Mouse (Mus musculus) right cerebral cortex, adult 2 months (tissue): ENCODE measurements around the gene Fam53b.
A peak's percentile ranks its signal among the peaks of the same experiment; 100 is the strongest.

Source experiments
- DNase-seq, 2 experiments: peaks; one replicate each; pipeline ENCODE4 v3.0.0; 2021 to 2022; ENCODE audit warnings: low spot score in 2 of 2

The Fam53b gene

DNA sequence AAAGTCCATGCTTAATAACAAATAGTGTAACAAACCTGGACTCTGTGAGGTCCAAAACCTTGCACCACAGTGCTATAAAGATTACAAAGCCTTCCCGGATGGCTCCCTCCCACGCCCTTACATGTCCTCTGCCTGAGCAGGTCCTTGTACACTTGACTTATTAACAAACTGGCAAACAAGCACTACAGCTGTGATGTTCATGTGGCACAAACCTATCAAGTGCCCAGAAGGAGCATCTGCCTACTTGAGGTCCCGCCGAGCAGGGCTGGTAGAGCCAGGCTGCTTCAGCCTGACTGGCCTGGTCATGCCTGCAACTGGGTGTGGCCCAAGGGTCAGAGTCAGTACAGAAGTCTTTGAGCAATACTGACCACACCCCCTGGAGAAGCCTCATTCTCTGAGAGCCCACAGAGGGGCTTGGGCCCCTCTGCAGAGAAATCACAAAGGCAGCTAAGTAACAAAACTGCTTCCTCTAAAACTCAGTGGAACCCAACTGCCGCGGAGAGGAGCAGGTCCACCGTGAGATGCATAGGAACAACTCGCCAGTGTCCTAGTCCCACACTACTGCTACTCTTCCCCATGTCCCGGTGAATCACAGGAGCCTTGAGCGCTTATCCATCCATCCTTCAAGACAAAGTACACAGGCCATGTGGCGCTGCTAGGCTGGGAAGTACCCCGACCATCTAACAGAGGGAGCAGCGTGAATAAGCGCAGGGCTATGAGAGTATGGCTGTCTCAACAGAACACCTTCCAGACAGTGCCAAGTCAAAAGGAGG is 23.1 kb downstream of the Fam53b start:
- DNase-seq = no peak

DNA sequence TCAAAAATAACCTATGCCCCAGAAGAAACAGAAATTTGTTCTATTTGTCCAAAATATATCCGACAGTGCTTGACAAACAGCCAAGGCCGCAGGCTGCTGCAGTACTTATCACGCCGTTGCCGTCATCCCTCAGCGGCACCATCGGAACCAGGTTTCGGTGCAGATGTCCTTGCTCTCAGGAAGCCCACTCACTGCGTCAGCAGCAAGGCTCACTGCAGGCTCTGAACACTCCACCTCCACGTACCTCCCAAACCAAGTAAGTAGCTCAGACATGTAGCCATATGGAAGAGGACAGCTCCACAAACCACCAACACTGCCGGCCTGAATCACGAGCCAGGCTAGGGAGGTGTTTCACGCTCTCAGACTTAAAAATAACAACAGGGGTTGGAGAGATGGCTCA is 24.9 kb downstream of the Fam53b start:
- DNase-seq = peak; percentile 87 to 92

DNA sequence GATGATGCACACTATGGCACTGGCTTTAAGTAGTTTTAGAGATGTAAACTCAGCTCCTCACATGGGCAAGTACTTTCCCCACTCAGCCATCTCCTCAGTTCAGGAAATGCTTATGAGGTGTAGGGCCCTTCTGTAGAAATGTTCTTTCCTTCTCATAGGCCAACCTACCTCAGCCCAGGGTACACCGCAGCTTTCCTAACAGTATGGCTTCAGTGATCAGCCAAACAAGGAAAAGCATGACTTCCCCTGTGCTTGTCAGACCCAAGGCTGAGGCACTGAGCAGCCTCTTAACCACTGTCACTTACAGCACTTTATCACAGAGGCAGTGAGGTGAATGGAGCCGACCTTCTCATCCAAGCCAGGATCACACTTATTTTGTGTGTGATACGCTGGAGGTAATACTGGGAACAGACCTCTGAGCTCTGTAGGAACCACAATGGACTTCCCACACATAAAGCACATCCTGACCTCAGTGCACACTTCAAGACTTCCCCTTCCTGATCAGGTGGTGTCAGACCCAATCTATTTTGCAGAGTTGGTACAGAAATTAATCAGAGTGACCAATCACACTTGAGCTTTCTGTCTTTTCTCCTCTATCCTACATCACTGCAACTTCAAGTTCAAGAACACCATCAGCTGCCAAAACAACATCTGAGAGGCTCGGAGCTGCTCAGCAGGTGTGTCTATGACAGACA is 26.0 kb downstream of the Fam53b start:
- no peak for DNase-seq

DNA sequence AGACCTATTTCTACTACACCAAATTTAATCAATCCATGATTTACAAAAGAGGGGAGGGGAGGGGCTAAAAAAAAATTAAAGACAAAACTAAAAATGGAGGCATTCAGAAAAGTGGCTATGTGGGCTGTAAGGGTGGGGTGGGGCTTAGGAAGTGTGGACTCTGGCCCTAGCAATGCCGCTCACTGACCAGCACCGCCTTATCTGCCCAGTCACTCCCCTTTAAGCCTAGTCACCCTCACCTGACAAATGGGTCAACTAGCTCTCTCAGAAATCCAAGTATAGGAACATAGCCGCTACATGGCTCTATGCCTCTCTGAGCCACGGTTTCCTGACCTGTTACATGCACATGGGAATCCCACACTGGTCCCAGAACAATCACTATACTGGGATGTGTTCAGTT is 26.7 kb downstream of the Fam53b start:
- no peak for DNase-seq

DNA sequence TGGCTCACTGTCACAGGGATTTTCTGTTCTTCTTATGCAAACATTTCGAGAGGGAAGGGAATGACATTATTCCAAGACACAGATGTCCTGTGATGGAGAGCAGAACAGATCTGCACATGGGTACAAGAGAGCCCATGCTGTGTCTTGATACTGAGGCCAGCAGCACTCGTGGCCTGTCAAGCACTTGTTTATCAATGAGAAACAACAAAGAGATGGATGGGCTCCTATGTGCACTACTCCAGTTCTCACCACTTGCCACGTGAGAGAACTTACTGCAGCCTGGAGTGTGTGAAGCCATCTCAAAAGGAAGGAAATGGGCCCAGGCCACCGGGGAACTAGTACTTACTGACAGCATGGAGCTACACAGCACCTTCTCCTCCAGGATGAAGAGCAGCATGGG is 27.2 kb downstream of the Fam53b start:
- DNase-seq = no peak

DNA sequence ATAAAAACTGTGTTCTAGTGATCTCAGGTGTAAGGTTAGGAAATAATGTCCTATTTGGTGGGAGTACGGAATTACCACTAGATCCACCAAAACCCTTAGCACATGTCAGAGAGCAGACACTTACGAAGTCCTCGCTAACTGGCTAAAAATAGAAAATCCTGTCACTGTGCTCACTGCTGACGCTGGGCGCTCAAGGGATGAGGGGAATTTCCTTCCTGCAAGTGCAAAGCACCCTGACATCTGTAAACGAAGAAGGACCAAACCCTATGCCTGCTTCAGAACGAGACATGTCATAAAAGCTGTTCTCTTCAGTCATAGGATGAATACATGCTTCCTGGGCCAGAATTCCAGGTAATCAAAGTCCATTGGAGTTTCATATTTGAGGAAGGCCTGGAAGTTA is 27.7 kb downstream of the Fam53b start:
- DNase-seq = no peak

DNA sequence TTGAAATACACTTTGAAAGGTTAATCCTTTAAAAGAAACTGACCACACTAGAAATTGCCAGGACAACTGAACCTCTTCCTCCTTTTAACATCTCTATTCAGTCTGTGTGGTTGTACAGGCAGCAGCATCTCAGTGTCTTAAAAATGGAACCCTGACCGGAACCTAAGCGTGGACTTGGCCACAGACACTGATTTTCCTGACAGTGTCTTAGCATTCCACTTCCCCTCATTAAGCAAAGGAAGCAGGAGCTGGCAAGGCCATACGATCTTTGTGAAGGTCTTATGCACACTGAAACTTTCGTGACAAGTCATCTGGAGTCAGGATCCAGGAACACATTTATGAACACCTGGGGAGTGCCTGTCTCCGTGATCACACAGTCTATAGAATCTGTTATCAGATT is 29.6 kb downstream of the Fam53b start:
- DNase-seq = no peak

DNA sequence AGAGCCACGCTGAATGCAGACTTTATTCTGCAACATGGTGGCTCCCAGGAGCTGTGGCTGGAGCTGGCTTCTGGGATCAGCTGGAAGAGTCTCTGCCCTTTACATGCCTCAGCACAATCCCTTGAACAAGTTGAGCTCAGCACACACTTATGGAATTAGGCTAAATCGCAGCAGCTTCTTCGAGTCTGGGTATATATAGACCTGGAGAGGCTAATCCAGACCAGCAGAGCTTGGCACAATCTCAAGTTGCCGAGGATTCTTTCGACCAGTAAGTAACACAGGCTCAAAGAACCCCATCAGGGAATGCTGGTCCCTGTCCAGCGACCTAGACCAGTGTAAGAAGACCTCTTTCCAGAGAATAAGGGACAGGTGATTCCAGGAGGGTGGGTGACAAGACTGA is 31.8 kb downstream of the Fam53b start:
- no peak for DNase-seq

DNA sequence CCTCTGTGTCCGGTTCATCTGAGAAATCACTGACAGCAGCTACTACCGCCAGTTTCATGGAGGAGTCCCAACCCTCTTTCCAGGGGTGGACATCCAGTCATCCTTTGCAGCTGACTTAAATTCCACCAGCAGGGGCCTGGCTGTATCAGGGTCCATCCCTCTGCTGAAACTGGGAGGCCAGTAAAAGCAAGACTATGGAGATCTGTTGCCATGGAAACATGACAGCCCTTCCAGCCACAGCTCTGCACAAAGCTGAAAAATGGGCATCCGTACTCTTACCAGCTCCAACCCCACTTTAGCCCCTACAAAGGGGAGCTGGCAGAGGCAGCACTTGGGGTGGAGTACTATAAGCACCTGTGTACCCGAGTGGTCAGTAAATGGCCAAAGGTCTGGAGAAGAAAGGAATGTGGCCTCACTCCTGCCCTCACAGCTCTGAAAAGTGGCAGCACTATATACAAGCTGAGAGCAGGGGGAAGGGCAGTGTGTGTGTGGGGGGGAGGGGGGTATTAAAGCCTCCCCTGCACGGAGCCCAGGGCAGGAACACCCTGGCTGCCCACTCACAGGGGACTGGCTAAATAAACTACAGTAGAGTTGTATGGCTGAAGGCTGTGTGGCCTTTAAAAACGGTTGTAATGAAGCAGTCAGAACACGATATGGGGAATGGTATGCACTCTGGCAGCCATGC is 32.4 kb downstream of the Fam53b start:
- DNase-seq = no peak

DNA sequence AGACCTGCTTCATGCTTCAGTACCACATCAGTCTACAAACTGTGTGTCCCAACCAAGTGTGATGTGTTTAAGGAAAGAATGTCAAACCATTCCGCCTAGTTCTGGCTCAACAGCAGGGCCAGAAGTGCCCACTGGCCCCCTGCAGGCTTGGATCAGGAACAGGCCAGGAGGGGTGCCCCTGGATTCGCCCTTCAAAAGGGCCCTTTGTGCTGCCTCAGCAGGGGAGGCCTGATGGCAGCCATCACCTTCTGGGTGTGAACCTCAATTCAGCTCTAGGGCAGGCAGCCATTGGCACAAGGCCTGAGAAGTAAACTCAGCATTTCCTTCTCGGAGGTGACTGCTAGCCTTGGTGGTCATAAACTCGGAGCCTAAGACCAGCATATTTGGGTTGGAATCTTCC is 33.1 kb downstream of the Fam53b start:
- DNase-seq = no peak

DNA sequence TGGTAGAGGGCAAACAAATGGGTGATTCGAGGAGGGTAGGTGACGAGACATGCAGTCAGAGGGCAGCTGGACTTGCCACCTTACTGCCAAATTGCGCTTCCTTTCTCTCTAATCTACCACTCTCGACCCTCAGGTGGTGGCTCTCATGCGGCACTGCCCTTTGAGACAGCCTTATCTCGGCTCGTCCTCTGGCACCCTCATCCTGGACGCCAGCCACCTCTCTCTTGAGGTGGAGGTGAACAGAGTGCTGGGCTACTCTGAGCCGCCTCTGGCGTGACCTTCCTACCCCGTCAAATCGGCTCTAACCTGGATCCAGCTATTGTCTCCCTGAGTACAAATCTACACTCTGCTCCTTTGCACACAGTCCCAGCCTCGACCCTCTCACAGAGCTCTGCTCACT is 35.1 kb downstream of the Fam53b start:
- no peak for DNase-seq

DNA sequence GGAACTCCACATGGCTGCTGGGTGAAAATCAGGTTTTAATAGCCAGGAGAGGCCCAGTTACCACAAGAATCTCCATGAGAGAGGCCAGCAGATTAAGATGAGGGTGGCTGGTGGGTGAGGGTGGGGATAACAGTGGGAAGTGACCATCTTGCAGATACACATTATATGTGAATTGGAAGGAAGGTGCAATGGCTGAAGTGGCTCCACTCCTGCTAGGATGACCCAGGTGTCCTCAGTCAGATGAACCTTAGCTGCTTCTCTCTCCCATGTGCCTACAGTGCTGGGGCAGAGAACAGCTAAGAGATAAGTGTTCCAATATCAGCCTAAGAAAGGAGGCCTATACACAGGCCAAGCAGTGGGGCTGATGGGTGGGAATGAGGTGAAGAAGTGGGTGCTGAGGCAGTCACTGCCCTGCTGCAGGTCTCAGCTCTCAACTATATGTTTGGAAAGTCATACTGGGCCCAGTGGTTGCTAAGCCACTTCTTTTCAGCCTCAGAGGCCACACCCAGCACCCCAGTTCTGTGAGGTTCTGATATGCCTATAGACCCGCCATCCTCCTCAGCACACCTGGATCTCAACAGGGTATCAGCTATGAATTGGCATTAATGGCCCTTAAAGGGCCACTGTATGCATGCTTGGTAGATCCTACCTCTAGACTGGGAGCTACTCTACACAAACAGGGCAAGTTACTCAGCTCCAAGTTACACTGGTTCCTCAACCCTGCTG is 35.8 kb downstream of the Fam53b start:
- DNase-seq = no peak

DNA sequence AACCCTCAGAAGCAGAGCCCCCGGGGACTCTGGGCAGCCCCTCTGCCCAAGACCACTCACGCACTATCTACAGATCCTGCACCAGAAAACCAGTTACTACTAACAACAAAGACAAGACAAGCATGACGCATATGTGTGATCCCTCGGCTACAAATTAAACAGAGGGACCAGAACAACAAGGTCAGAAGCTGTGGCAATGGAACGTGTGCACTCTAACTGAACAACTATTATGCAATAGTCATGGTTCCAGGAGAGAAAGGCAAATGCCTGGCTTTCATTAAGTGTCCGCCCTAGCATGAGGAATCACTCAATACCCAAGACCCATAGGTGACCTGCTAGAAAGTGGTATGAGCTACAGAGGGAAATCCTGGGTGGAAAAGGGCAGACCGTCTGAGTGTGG is 36.6 kb downstream of the Fam53b start:
- DNase-seq = no peak

DNA sequence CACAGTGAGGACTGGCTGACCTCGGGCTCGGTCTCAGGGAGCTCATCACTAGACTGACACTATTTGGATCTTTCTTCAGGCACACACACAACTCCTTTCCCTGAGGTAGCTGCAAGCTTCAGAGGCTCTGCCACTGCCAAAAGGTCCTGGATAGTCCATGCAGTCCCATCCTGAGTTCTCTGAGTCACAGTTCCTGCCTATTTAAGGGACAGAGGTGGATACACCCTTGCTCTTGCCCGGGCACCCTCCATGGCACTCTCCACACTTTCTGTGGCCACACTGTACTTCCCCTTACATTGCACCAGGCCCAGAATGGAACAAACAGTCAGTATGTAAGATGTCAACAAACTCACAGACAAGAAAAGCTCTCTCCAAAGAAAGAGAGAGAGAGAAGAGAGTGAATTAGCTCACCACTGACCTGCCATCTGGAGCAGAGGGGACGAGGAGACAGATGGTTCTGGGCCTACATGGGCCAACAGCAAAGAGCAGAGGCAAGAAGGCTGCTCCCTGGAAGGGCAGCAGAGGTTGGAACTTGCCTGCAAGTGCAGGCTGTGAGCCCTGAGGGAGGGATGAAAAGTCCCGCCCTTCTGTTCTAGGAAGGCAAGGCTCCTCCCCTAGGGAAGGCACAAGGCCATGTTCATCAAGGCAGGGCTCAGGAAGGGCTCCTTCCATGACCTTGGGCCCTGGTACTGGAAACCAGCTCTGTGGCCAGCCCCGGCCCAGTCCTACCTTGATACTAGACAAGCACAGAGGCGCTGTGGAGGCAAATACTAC is 37.2 kb downstream of the Fam53b start:
- DNase-seq = no peak

DNA sequence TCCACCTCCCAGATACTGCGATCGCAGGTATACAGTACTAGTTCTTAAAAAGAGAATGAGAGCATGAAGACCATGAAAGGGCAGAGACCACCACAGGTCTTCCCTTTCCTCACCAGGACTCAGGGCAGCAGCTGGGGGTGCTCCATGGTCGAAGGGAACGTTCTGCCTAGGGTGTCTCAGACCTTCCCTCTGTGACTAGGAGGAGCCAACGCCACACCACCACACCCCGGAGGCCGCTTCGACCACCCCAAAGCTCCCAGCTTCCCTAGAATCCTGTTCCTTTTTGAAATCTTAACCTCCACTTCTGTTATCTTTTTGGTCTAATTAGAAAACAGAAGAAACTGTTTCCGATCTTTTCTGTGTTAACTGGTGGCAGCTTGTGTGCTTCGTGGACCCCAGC is 37.8 kb downstream of the Fam53b start:
- no peak for DNase-seq

DNA sequence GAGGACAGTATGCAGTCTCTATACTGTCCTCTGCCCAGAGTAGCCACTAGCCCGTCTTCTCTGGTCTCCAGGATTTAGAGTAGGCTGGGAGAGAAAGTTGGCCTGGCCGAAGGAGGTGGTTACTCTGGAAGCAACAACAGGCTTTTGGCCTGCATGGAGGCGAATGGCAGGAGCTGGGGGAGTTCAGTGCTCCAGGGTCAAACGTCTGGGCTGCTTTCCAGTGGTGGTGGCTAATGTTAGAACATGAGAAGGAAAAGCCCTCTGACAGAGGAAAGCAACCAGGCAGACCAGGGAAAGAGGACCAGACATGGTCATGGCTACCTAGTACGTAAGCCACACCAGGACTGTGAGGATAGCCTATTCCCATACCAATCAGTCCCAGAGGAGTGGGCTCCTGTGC is 38.4 kb downstream of the Fam53b start:
- no peak for DNase-seq

DNA sequence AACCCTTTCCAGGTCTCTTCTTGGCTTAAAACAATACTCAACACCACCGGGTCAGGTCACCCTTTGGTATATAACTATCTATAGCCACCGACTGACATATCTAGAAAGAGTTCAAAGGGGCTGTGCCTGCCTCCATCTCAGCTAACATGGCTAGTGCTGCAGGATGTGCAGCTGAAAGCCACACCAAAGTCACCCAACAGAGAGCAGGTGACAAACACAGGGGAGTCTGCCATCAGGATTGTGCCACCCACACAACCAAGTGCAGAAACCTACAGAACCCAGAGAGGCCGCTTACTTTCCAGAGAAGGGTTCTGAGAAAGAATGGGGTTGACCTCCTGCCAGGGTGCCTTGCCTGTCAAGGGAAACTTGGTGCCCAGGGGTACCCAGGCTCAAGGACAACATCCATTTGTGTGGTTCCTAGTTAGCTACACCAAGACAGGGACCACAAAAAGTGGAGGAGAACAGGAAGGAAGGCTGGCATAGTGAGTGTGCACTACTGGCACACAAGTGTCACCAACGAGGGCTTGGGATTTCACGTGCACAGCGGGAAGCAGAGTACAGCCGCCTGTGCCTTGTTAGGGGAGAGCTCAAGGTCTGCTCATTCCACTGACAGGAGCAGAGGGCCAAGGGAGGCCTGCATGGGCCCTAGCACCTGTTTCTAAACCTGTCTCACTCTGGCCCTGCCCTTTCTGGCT is 40.5 kb downstream of the Fam53b start:
- DNase-seq = no peak

DNA sequence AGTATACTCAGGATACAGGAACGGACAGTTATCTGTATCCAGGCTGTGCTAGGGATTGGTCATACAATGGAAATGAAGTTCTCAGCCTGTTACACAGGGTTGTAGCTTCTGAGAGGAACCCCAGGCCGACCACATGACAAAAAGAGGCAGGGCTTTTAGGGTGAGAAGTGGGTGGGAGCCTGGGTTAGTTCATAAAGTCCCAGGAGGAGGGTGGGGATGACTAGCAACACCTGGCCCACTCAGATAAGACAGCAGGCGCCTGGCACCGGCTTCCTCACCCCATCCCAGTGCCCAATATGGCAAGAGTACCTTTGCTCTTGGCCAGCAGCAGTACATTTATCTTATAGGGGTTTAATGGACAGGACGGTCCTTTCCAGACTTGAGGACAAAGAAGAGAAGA is 41.2 kb downstream of the Fam53b start:
- no peak for DNase-seq

DNA sequence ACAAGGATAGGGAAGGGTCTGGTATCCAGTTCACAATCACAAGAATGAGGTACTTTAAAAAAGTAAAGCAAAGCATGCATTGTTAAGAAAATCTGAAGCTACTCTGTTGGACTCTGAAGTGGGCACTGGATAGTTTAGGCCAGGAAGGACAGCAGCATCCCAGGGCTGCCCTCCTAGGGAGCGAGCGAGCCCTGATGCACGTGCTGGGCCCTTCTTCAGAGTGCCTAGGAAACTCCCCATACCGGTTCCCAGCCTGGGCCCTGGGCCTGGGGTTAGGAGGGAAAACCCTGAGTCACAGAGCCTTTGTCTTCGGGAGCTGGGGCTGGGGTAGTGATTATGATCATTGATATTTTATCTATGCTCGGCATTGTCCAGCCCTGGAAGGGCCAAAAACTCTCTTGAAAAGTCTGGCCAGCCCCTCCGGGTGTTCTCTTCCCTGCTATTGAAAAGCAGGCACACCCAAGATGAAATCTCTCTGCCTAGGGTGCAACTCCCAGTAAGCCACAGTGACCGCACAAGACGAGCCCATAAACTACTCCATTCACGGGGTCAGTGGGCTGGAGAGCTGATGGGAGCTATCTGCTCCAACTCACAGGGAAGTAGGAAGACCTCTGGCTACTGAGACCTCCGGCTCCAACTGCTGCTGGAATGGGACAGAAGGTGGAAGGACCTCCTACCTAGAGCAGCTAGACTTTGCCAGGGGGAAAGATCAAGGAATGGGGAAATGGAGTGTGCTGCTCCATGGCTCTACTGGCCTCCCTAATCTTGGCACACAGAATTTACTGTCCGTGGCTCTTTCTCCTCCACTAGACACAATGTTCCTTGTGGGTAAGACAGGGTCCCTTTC is 45.0 kb downstream of the Fam53b start:
- no peak for DNase-seq

DNA sequence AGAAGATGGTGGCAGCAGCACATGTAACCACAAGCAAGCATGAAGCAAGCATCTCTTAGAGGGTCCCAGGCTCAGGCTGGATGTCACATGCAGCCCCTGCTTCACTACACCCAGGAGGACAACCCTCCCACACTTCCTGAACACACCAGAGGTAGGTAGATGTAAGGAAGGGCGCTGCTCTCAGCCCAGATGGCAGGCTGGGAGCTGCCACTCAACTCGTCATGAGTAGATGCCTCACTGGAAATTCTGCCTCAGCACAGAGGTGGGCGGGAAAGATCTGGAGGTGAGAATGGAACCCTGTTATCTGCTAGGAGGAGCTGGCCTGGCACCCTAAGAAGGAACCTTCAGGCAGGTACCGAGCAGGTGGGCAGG is 45.7 kb downstream of the Fam53b start:
- no peak for DNase-seq
